Mouse (Mus musculus) forebrain, embryonic 15.5 days (tissue): ENCODE measurements around the gene Dag1. TPM values are rescaled to one million over a fixed set of nuclear protein-coding genes. Genes with fewer than 3 reads are reported as not detected.

Experiments used
- ATAC-seq: fragments of 200-750 bp; cut with Nextera tagmentation; replicated peaks from 2 replicates; pipeline ENCODE4 v1.8.0; 2017; ENCODE audit warnings: mild to moderate bottlenecking, moderate TSS enrichment, moderate library complexity
- H3K27ac ChIP-seq: fragments of 300-500 bp; sonication (generic); replicated peaks from 2 replicates; pipeline ENCODE4 v1.5.1; 2015; ENCODE audit warnings: mild to moderate bottlenecking, inconsistent platforms
- H3K27me3 ChIP-seq: fragments of 300-500 bp; sonication (generic); 2 replicates; pipeline ENCODE4 v1.6.1; 2015; ENCODE audit warnings: inconsistent platforms
- H3K36me3 ChIP-seq: fragments of 300-500 bp; sonication (generic); 2 replicates; pipeline ENCODE4 v1.6.1; 2015; ENCODE audit warnings: mild to moderate bottlenecking, inconsistent platforms
- H3K4me1 ChIP-seq: fragments of 300-500 bp; sonication (generic); 2 replicates; pipeline ENCODE4 v1.6.1; 2015; ENCODE audit warnings: inconsistent platforms
- H3K4me2 ChIP-seq: fragments of 300-500 bp; sonication (generic); replicated peaks from 2 replicates; pipeline ENCODE4 v1.6.1; 2015; ENCODE audit warnings: mild to moderate bottlenecking, inconsistent platforms
- H3K4me3 ChIP-seq: fragments of 300-500 bp; sonication (generic); 2 replicates; pipeline ENCODE4 v1.5.1; 2015; ENCODE audit warnings: mild to moderate bottlenecking, inconsistent platforms
- H3K9ac ChIP-seq: fragments of 300-500 bp; sonication (generic); replicated peaks from 2 replicates; pipeline ENCODE4 v1.6.1; 2015; ENCODE audit warnings: mild to moderate bottlenecking, inconsistent platforms
- H3K9me3 ChIP-seq: fragments of 300-500 bp; sonication (generic); 2 replicates; pipeline ENCODE4 v1.6.1; 2016; ENCODE audit warnings: inconsistent platforms
- WGBS: fragments of 180-500 bp; shearing (Covaris S2); methylation state at CpG from one replicate; pipeline ENCODE4 v1.1.7; 2015; ENCODE audit warnings: mixed read lengths; 5-methylcytosine and 5-hydroxymethylcytosine counted together
- polyA plus RNA-seq: library from polyadenylated mRNA; unstranded; fragments of >200 nt; fragmentation: Nextera tagmentation; extraction: Ambion mirVana; gene quantifications from 2 replicates; pipeline ENCODE4 v1.2.1, GENCODE M21; 2015

The Dag1 gene
- polyA plus RNA-seq, 1 experiment from 2014 or later, result 53.5 TPM

GRCm38 (mm10) chr9:108244540-108244939 is 19.2 kb downstream of the Dag1 start:
- Histone ChIP-seq H3K36me3 (0 out of 2 replicates have a peak, but pooled peaks cover 11% of the 10 kb centered on the region), H3K27me3 (no peaks in the 10 kb centered on the region), H3K4me2 (no peak overlapping the region), H3K4me3 (no peak overlapping the region), H3K9ac (no peak overlapping the region), H3K4me1 (no peaks in the 10 kb centered on the region), H3K27ac (no peak overlapping the region), H3K9me3 (no peaks in the 10 kb centered on the region)
- 96% methylated on average over 3 of the region's 3 CpGs for WGBS
- no peak for ATAC-seq

GRCm38 (mm10) chr9:108239951-108240350 is 23.8 kb downstream of the Dag1 start:
- Histone ChIP-seq H3K36me3 (0 out of 2 replicates have a peak, but pooled peaks cover 3% of the 10 kb centered on the region), H3K9me3 (no peaks in the 10 kb centered on the region), H3K27me3 (no peaks in the 10 kb centered on the region), H3K9ac (no peak overlapping the region), H3K4me3 (no peak overlapping the region), H3K27ac (no peak overlapping the region), H3K4me1 (peaks cover 3% of the 10 kb centered on the region; the same call in 1 of the 2 replicates), H3K4me2 (no peak overlapping the region)
- 71% methylated on average over 5 of the region's 5 CpGs for WGBS
- ATAC-seq, result no peak

- Histone ChIP-seq H3K27ac (no peak overlapping the region), H3K9ac (no peak overlapping the region), H3K9me3 (no peaks in the 10 kb centered on the region)
Observed at GRCm38 (mm10) chr9:108238831-108239230, 24.9 kb downstream of the Dag1 start.

GRCm38 (mm10) chr9:108238402-108238801 is 25.4 kb downstream of the Dag1 start:
- 0 out of 2 replicates have a peak, but pooled peaks cover 5% of the 10 kb centered on the region for H3K36me3 ChIP-seq
- no peak for ATAC-seq
- no peak overlapping the region for H3K4me3 ChIP-seq
- no peaks in the 10 kb centered on the region for H3K9me3 ChIP-seq
- no peak overlapping the region for H3K4me2 ChIP-seq
- WGBS, result 83% methylated on average over 2 of the region's 2 CpGs
- no peak overlapping the region for H3K27ac ChIP-seq
- H3K27me3 ChIP-seq, result no peaks in the 10 kb centered on the region
- peaks cover 4% of the 10 kb centered on the region; the same call in 1 of the 2 replicates for H3K4me1 ChIP-seq
- no peak overlapping the region for H3K9ac ChIP-seq

More at GRCm38 (mm10) chr9:108238831-108239230, 24.9 kb downstream of the Dag1 start:
- Histone ChIP-seq H3K27me3 (no peaks in the 10 kb centered on the region), H3K4me2 (no peak overlapping the region), H3K36me3 (0 out of 2 replicates have a peak, but pooled peaks cover 5% of the 10 kb centered on the region), H3K4me3 (no peak overlapping the region), H3K4me1 (peaks cover 4% of the 10 kb centered on the region; the same call in 1 of the 2 replicates)
- WGBS, result 90% methylated on average over 3 of the region's 3 CpGs
- ATAC-seq, result no peak

- no peak for ATAC-seq
- no peaks in the 10 kb centered on the region for H3K9me3 ChIP-seq
- H3K9ac ChIP-seq, result no peak overlapping the region
- H3K36me3 ChIP-seq, result 0 out of 2 replicates have a peak, but pooled peaks cover 5% of the 10 kb centered on the region
- H3K4me3 ChIP-seq, result no peak overlapping the region
- H3K4me1 ChIP-seq, result peaks cover 4% of the 10 kb centered on the region; the same call in 1 of the 2 replicates
- H3K4me2 ChIP-seq, result no peak overlapping the region
- 84% methylated on average over 2 of the region's 2 CpGs for WGBS
- no peaks in the 10 kb centered on the region for H3K27me3 ChIP-seq
- H3K27ac ChIP-seq, result no peak overlapping the region
Observed at GRCm38 (mm10) chr9:108234682-108235081, 29.1 kb downstream of the Dag1 start.

GRCm38 (mm10) chr9:108232908-108233307 is 30.9 kb downstream of the Dag1 start:
- H3K9ac ChIP-seq, result no peak overlapping the region
- no peak overlapping the region for H3K4me2 ChIP-seq
- H3K36me3 ChIP-seq, result 0 out of 2 replicates have a peak, but pooled peaks cover 8% of the 10 kb centered on the region
- H3K4me3 ChIP-seq, result no peak overlapping the region
- peaks cover 4% of the 10 kb centered on the region; the same call in 1 of the 2 replicates for H3K4me1 ChIP-seq
- ATAC-seq, result no peak
- no peaks in the 10 kb centered on the region for H3K9me3 ChIP-seq
- 96% methylated on average over 2 of the region's 2 CpGs for WGBS
- H3K27ac ChIP-seq, result no peak overlapping the region
- H3K27me3 ChIP-seq, result no peaks in the 10 kb centered on the region

GRCm38 (mm10) chr9:108227911-108228649 is 35.7 kb downstream of the Dag1 start:
- ATAC-seq, result no peak
- Histone ChIP-seq H3K9ac (no peak overlapping the region), H3K4me3 (no peak overlapping the region), H3K27ac (no peak overlapping the region), H3K36me3 (0 out of 2 replicates have a peak, but pooled peaks cover 3% of the 10 kb centered on the region), H3K9me3 (no peaks in the 10 kb centered on the region), H3K27me3 (no peaks in the 10 kb centered on the region), H3K4me1 (no peaks in the 10 kb centered on the region), H3K4me2 (no peak overlapping the region)
- WGBS, result 75% methylated on average over 2 of the region's 2 CpGs

- Histone ChIP-seq H3K4me3 (no peak overlapping the region), H3K4me1 (no peaks in the 10 kb centered on the region), H3K9me3 (no peaks in the 10 kb centered on the region), H3K4me2 (no peak overlapping the region), H3K27me3 (no peaks in the 10 kb centered on the region), H3K27ac (no peak overlapping the region), H3K36me3 (0 out of 2 replicates have a peak, but pooled peaks cover 3% of the 10 kb centered on the region), H3K9ac (no peak overlapping the region)
- ATAC-seq, result no peak
- 87% methylated on average over 2 of the region's 2 CpGs for WGBS
Observed at GRCm38 (mm10) chr9:108225166-108225565, 38.6 kb downstream of the Dag1 start.

GRCm38 (mm10) chr9:108223633-108224032 is 40.1 kb downstream of the Dag1 start:
- WGBS, result 83% methylated on average over 1 of the region's 1 CpGs
- no peak overlapping the region for H3K4me2 ChIP-seq
- no peak overlapping the region for H3K4me3 ChIP-seq
- ATAC-seq, result no peak
- no peaks in the 10 kb centered on the region for H3K4me1 ChIP-seq
- H3K36me3 ChIP-seq, result 0 out of 2 replicates have a peak, but pooled peaks cover 3% of the 10 kb centered on the region
- no peak overlapping the region for H3K27ac ChIP-seq
- H3K9me3 ChIP-seq, result no peaks in the 10 kb centered on the region
- no peaks in the 10 kb centered on the region for H3K27me3 ChIP-seq
- no peak overlapping the region for H3K9ac ChIP-seq

- Histone ChIP-seq H3K9me3 (no peaks in the 10 kb centered on the region), H3K9ac (no peak overlapping the region), H3K27me3 (no peaks in the 10 kb centered on the region), H3K27ac (no peak overlapping the region), H3K4me2 (no peak overlapping the region), H3K4me3 (no peak overlapping the region), H3K4me1 (no peaks in the 10 kb centered on the region), H3K36me3 (peaks cover 10% of the 10 kb centered on the region; the same call in 1 of the 2 replicates)
- ATAC-seq, result no peak
- WGBS, result 94% methylated on average over 3 of the region's 3 CpGs
Observed at GRCm38 (mm10) chr9:108221566-108221965, 42.2 kb downstream of the Dag1 start.

GRCm38 (mm10) chr9:108220380-108220774 is 43.4 kb downstream of the Dag1 start:
- Histone ChIP-seq H3K27ac (no peak overlapping the region), H3K27me3 (no peaks in the 10 kb centered on the region), H3K4me2 (no peak overlapping the region), H3K4me1 (no peaks in the 10 kb centered on the region), H3K4me3 (no peak overlapping the region), H3K36me3 (peaks cover 10% of the 10 kb centered on the region; the same call in 1 of the 2 replicates), H3K9ac (no peak overlapping the region), H3K9me3 (no peaks in the 10 kb centered on the region)
- ATAC-seq, result no peak
- WGBS, result 100% methylated on average over 1 of the region's 1 CpGs

- Histone ChIP-seq H3K36me3 (peaks cover 10% of the 10 kb centered on the region; the same call in 1 of the 2 replicates), H3K9ac (no peak overlapping the region), H3K4me2 (no peak overlapping the region), H3K4me3 (no peak overlapping the region), H3K27ac (no peak overlapping the region), H3K9me3 (no peaks in the 10 kb centered on the region), H3K27me3 (no peaks in the 10 kb centered on the region), H3K4me1 (no peaks in the 10 kb centered on the region)
- ATAC-seq, result no peak
- WGBS, result 90% methylated on average over 12 of the region's 12 CpGs
Observed at GRCm38 (mm10) chr9:108219766-108220379, 43.9 kb downstream of the Dag1 start.
